7 mouse cellular contexts compared by ENCODE assay signal in the genomic region with DNA sequence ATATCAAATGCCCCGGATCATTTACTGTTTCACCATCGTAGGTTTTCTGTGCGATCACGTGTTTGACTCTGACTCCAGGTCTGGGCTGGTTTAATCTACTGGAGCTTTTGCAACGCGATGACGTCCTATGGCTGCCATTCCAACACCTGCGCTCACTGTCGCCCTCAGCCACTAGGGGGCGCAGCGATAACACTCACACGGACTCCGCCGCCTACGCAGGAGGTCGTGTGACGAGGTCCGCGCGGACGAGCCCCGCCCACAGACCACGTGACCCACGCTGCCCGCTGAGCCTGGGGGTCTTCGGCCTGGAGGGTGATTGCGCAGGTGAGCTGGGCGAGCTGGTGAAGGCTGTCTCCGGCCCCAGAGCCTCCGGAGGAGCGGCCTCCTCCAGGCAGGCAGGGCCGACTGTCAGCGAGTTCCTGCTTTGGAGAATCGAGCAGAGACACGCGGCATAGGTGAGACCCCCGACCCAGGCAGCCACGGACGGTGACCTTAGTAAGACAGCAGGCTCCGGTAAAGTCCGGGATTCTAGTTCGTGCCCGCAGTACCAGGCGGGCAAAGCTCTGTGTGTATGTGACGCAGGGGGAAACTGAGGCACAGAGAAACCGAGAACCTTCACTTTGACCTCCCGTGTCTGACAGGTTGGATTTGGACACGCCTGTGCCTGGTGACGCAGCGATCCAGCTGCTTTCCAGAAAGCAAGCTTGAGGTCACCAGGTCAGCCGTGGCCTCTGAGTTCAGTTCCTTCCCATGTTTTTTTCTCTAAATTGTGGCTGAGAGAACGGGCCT. TPM values are rescaled to one million over a fixed set of nuclear protein-coding genes. Genes with fewer than 3 reads are reported as not detected.
DNase-seq lines count a peak whose midpoint lies in the region; ATAC-seq lines count a peak whose summit lies in the region.

A gene (plus strand): TSS at position 120 of the 789 bp plus-strand sequence.

- DNase-seq in adrenal gland, postnatal 14 days, result peak; percentile 97
- DNase-seq in embryonic facial prominence, embryonic 11.5 days (ENCODE audit: low spot score), result peak; percentile 97
- peak; percentile 92 for DNase-seq in kidney, adult 11 months
- peak; percentile 99 for DNase-seq in limb, embryonic 10.5 days (ENCODE audit: low spot score)
- DNase-seq in spleen, adult 12 weeks (ENCODE audit: low spot score), result peak; percentile 90

- H3K9ac ChIP-seq in embryonic facial prominence, embryonic 11.5 days (replicated peaks; ENCODE audit: low read length), result peak within 1 kb of the TSS; percentile 63
- H3K9ac ChIP-seq in midbrain, embryonic 13.5 days (replicated peaks), result peak within 1 kb of the TSS; percentile 76

- H3K9me3 ChIP-seq in embryonic facial prominence, embryonic 11.5 days (replicated peaks; ENCODE audit: control insufficient read depth, low read length), result no peaks in the 10 kb centered on the region
- H3K9me3 ChIP-seq in limb, embryonic 10.5 days (replicated peaks), result no peaks in the 10 kb centered on the region
- no peaks in the 10 kb centered on the region for H3K9me3 ChIP-seq in midbrain, embryonic 13.5 days

- H3K36me3 ChIP-seq in embryonic facial prominence, embryonic 11.5 days (replicated peaks; ENCODE audit: control insufficient read depth, insufficient read depth, low read depth, low read length), result no peaks in the 10 kb centered on the region
- H3K36me3 ChIP-seq in limb, embryonic 10.5 days, result peaks cover 7% of the 10 kb centered on the region
- peaks cover 32% of the 10 kb centered on the region for H3K36me3 ChIP-seq in midbrain, embryonic 13.5 days

- WGBS in embryonic facial prominence, embryonic 11.5 days, result 4% methylated on average over 52 of the region's 52 CpGs
- WGBS in limb, embryonic 10.5 days, result 5% methylated on average over 52 of the region's 52 CpGs
- 5% methylated on average over 52 of the region's 52 CpGs for WGBS in midbrain, embryonic 13.5 days

- H3K27me3 ChIP-seq in embryonic facial prominence, embryonic 11.5 days (ENCODE audit: control insufficient read depth, insufficient read depth, low read length), result no peaks in the 10 kb centered on the region
- no peaks in the 10 kb centered on the region for H3K27me3 ChIP-seq in limb, embryonic 10.5 days (ENCODE audit: low read depth, poor library complexity, severe bottlenecking)
- no peaks in the 10 kb centered on the region for H3K27me3 ChIP-seq in midbrain, embryonic 13.5 days

- H3K4me2 ChIP-seq in embryonic facial prominence, embryonic 11.5 days (ENCODE audit: low read depth, low read length), result peak within 1 kb of the TSS; percentile 86
- peak within 1 kb of the TSS; percentile 89 for H3K4me2 ChIP-seq in midbrain, embryonic 13.5 days (replicated peaks)

- no peaks in the 10 kb centered on the region for H3K4me1 ChIP-seq in embryonic facial prominence, embryonic 11.5 days (ENCODE audit: control insufficient read depth, insufficient read depth, low read length)
- peaks cover 23% of the 10 kb centered on the region for H3K4me1 ChIP-seq in limb, embryonic 10.5 days
- peaks cover 18% of the 10 kb centered on the region for H3K4me1 ChIP-seq in midbrain, embryonic 13.5 days (replicated peaks)

- ATAC-seq in embryonic facial prominence, embryonic 11.5 days (replicated peaks; ENCODE audit: insufficient number of reproducible peaks, low FRiP score, low TSS enrichment, low read depth), result peak; percentile 53
- peak; percentile 97 for ATAC-seq in granulocyte monocyte progenitor cell, adult 5-6 weeks (replicated peaks; ENCODE audit: poor library complexity, severe bottlenecking)
- peak; percentile 90 for ATAC-seq in midbrain, embryonic 13.5 days

- H3K4me3 ChIP-seq in embryonic facial prominence, embryonic 11.5 days (ENCODE audit: low read depth, low read length), result peak within 1 kb of the TSS; percentile 57
- peak within 1 kb of the TSS; percentile 69 for H3K4me3 ChIP-seq in limb, embryonic 10.5 days
- peak within 1 kb of the TSS; percentile 64 for H3K4me3 ChIP-seq in midbrain, embryonic 13.5 days (replicated peaks)

- H3K27ac ChIP-seq in embryonic facial prominence, embryonic 11.5 days (replicated peaks; ENCODE audit: low read depth, low read length), result no peak within 1 kb of the TSS
- peak within 1 kb of the TSS; percentile 73 for H3K27ac ChIP-seq in limb, embryonic 10.5 days
- H3K27ac ChIP-seq in midbrain, embryonic 13.5 days, result 0 out of 2 replicates have a peak within 1 kb of the TSS, but pooled peaks have one; percentile 11

RNA-seq across cellular contexts. Expression of the gene that starts here (rescaled TPM):
- total RNA-seq in adrenal gland, postnatal 14 days (2021), result 78.3 and 81.3 TPM in 2 replicates
- polyA plus RNA-seq in embryonic facial prominence, embryonic 11.5 days (2014; fragmentation: Nextera tagmentation; extraction: Ambion mirVana), result 15.7 and 19.0 TPM in 2 replicates
- 35.8 and 47.2 TPM in 2 replicates for total RNA-seq in granulocyte monocyte progenitor cell, adult 5-6 weeks (2014; fragmentation: Nextera tagmentation)
- total RNA-seq in granulocyte monocyte progenitor cell, adult 5-6 weeks (2017), result 27.4 and 31.6 TPM in 2 replicates
- polyA plus RNA-seq in limb, embryonic 10.5 days (2016; fragmentation: Nextera tagmentation; extraction: Ambion mirVana), result 23.4 and 27.8 TPM in 2 replicates
- 49.9 and 50.7 TPM in 2 replicates for polyA plus RNA-seq in midbrain, embryonic 13.5 days (2015; fragmentation: Nextera tagmentation; extraction: Ambion mirVana)
